Mouse (Mus musculus) hematopoietic stem cell, adult 5-6 weeks (primary cell): ENCODE data around the gene Map1s. TPM values are rescaled to one million over a fixed set of nuclear protein-coding genes. Genes with fewer than 3 reads are reported as not detected.

ENCODE experiments used
- ATAC-seq, 2 experiments: fragments of 125-278 bp in 1 of 2; replicated peaks in 1 of 2; 2 replicates each; pipeline ENCODE4 v1.8.0; 2016 to 2017; ENCODE audit warnings: inconsistent platforms in 2 of 2, mild to moderate bottlenecking in 2 of 2, moderate number of reproducible peaks in 2 of 2, low read depth in 1 of 2, moderate TSS enrichment in 1 of 2; ENCODE audit not compliant: low FRiP score in 2 of 2, poor library complexity in 2 of 2, severe bottlenecking in 2 of 2, insufficient read depth in 1 of 2, low TSS enrichment in 1 of 2
- total RNA-seq: library from RNA; stranded (forward); fragments of 172-1452, 232-1000 nt; gene quantifications from 2 replicates; pipeline ENCODE4 v1.2.3, GENCODE M21; 2017

Gene Map1s
- total RNA-seq, 1 experiment from 2014 or later, result 13.0 TPM

GRCm38 (mm10) chr8:70914704-70915103, 9.0 kb downstream of the Map1s start:
- no peak for ATAC-seq

- ATAC-seq, result no peak
Measured at GRCm38 (mm10) chr8:70920049-70920922, 14.6 kb downstream of the Map1s start.

- ATAC-seq, result no peak
Measured at GRCm38 (mm10) chr8:70924151-70924550, 18.4 kb downstream of the Map1s start.

- no peak for ATAC-seq
Measured at GRCm38 (mm10) chr8:70925754-70926153, 20.0 kb downstream of the Map1s start.

GRCm38 (mm10) chr8:70926396-70926795, 20.7 kb downstream of the Map1s start:
- ATAC-seq, result no peak

GRCm38 (mm10) chr8:70928096-70928495, 22.4 kb downstream of the Map1s start:
- no peak for ATAC-seq

GRCm38 (mm10) chr8:70928778-70929322, 23.1 kb downstream of the Map1s start:
- ATAC-seq, result no peak

GRCm38 (mm10) chr8:70931731-70932130, 26.0 kb downstream of the Map1s start:
- ATAC-seq, result no peak

- no peak for ATAC-seq
Measured at GRCm38 (mm10) chr8:70933036-70933435, 27.3 kb downstream of the Map1s start.

- ATAC-seq, result no peak
Measured at GRCm38 (mm10) chr8:70934786-70935185, 29.1 kb downstream of the Map1s start.

GRCm38 (mm10) chr8:70937200-70937599, 31.5 kb downstream of the Map1s start:
- ATAC-seq, result no peak

GRCm38 (mm10) chr8:70941478-70941877, 35.7 kb downstream of the Map1s start:
- ATAC-seq, result no peak

- ATAC-seq, result no peak
Measured at GRCm38 (mm10) chr8:70943187-70943586, 37.5 kb downstream of the Map1s start.

GRCm38 (mm10) chr8:70949847-70950246, 44.1 kb downstream of the Map1s start:
- no peak for ATAC-seq

GRCm38 (mm10) chr8:70960703-70961472, 55.2 kb downstream of the Map1s start:
- ATAC-seq, result no peak

GRCm38 (mm10) chr8:70964159-70964558, 58.4 kb downstream of the Map1s start:
- peak; percentile 56 to 58; a peak in 1 of 4 replicates for ATAC-seq

GRCm38 (mm10) chr8:70964861-70965260, 59.1 kb downstream of the Map1s start:
- ATAC-seq, result no peak
